Mouse (Mus musculus) embryonic facial prominence, embryonic 12.5 days (tissue): Measurements from ENCODE around the gene A630076J17Rik. TPM values are rescaled to one million over a fixed set of nuclear protein-coding genes. Genes with fewer than 3 reads are reported as not detected.
A peak's percentile ranks its signal among the peaks of the same experiment; 100 is the strongest.

Experiments used
- ATAC-seq: fragments of 200-750 bp; cut with Nextera tagmentation; 2 replicates; pipeline ENCODE4 v1.8.0; 2017; ENCODE audit not compliant: insufficient number of reproducible peaks, insufficient read depth, low FRiP score, low TSS enrichment
- H3K27ac ChIP-seq: fragments of 300-500 bp; sonication (generic); 2 replicates; pipeline ENCODE4 v1.5.1; 2016; ENCODE audit warnings: mild to moderate bottlenecking
- H3K27me3 ChIP-seq: fragments of 300-500 bp; sonication (generic); 2 replicates; pipeline ENCODE4 v1.6.1; 2016; ENCODE audit warnings: mild to moderate bottlenecking, moderate library complexity
- H3K36me3 ChIP-seq: fragments of 300-500 bp; sonication (generic); 2 replicates; pipeline ENCODE4 v1.6.1; 2016; ENCODE audit warnings: mild to moderate bottlenecking
- H3K4me1 ChIP-seq: fragments of 300-500 bp; sonication (generic); 2 replicates; pipeline ENCODE4 v1.6.1; 2016
- H3K4me2 ChIP-seq: fragments of 300-500 bp; sonication (generic); replicated peaks from 2 replicates; pipeline ENCODE4 v1.6.1; 2016; ENCODE audit warnings: mild to moderate bottlenecking, moderate library complexity
- H3K4me3 ChIP-seq: fragments of 300-500 bp; sonication (generic); 2 replicates; pipeline ENCODE4 v1.5.1; 2016; ENCODE audit warnings: mild to moderate bottlenecking
- H3K9ac ChIP-seq: fragments of 300-500 bp; sonication (generic); 2 replicates; pipeline ENCODE4 v1.6.1; 2016; ENCODE audit warnings: mild to moderate bottlenecking, moderate library complexity
- H3K9me3 ChIP-seq: fragments of 300-500 bp; sonication (generic); 2 replicates; pipeline ENCODE4 v1.6.1; 2016; ENCODE audit warnings: mild to moderate bottlenecking, moderate library complexity
- WGBS: fragments of 180-500 bp; shearing (Covaris S2); methylation state at CpG from one replicate; pipeline ENCODE4 v1.1.7; 2016; 5-methylcytosine and 5-hydroxymethylcytosine counted together
- polyA plus RNA-seq: library from polyadenylated mRNA; unstranded; fragments of >200 nt; fragmentation: Nextera tagmentation; extraction: Ambion mirVana; gene quantifications from 2 replicates; pipeline ENCODE4 v1.2.1, GENCODE M21; 2016

The A630076J17Rik gene
- polyA plus RNA-seq, 1 experiment from 2014 or later = not detected

DNA sequence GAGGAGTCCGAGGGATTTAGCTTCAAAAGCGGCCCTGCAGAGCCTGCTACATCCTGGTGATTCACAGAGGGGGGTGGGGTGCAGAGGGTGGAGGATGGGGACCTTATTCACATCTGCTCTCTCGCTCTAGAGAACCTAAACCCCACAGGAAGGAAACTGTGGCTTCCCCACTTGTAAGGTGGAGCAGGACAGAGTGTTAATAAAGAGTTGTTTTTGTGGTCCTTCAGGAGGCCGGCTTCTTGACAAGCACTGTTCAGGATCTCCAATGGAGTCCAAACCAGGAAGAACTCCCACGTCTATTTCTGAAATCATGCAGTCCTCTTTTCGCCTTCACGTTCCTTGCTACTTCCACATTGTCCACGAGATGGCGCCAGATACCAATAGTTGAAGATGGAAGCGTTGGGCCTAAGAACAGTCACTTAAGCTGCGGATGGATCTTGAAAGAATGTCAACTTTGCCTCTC, 3.0 kb downstream of the A630076J17Rik start:
- Histone ChIP-seq H3K27me3 (no peaks in the 10 kb centered on the region), H3K4me1 (peaks cover 10% of the 10 kb centered on the region; the same call in 1 of the 2 replicates), H3K4me2 (peak overlapping the region; percentile 14; the same call in 1 of the 2 replicates), H3K4me3 (no peak overlapping the region), H3K9me3 (no peaks in the 10 kb centered on the region), H3K27ac (no peak overlapping the region), H3K36me3 (no peaks in the 10 kb centered on the region), H3K9ac (no peak overlapping the region)
- no peak for ATAC-seq
- WGBS = 8% methylated on average over 11 of the region's 11 CpGs

DNA sequence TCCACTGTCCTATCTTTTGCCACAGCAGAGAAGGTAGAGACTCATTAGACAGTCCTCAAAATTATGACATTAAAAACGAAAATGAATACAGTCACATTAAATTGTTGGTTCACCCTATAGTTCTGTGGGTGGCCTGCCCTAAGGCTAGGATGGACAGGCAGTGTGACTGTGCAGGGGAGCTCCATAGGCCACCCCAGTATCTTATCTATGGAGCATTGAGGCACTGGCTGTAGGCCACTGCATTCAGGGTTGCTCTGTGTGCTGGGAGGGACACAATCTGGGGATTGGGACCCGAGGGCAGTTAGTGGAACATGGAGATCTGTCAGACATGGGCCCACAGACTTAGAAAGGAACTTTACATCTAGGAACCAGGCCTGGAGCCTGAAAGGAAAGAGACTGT, 3.5 kb downstream of the A630076J17Rik start:
- peaks cover 10% of the 10 kb centered on the region; the same call in 1 of the 2 replicates for H3K4me1 ChIP-seq
- no peak overlapping the region for H3K27ac ChIP-seq
- no peak overlapping the region for H3K4me2 ChIP-seq
- no peaks in the 10 kb centered on the region for H3K9me3 ChIP-seq
- no peak overlapping the region for H3K4me3 ChIP-seq
- ATAC-seq = no peak; the same call in 1 of the 2 replicates
- H3K27me3 ChIP-seq = no peaks in the 10 kb centered on the region
- H3K36me3 ChIP-seq = no peaks in the 10 kb centered on the region
- H3K9ac ChIP-seq = no peak overlapping the region; the same call in 1 of the 2 replicates
- WGBS = 30% methylated on average over 2 of the region's 2 CpGs

DNA sequence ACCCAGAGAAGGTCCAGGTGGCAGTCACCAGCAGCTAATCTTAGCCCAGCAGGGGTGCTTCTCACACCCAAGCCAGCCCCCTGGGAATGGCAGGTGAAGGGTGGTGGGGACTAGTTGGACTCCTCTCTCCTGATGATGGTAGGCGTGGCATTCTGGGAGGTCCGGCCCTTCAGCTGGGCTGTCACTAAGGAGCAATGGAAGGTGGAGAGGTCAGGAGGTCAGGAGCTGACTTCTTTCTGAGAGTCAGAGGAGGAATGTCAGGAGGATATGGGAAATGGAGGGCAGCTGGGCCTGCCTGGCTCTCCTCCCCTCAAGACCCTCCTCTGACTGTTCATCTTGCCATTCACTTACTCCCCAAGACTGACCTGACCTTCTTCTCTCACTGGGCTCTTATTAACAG, 7.6 kb downstream of the A630076J17Rik start:
- H3K4me2 ChIP-seq = no peak overlapping the region
- no peak overlapping the region for H3K4me3 ChIP-seq
- no peaks in the 10 kb centered on the region for H3K27me3 ChIP-seq
- H3K27ac ChIP-seq = no peak overlapping the region
- no peaks in the 10 kb centered on the region for H3K4me1 ChIP-seq
- H3K9me3 ChIP-seq = no peaks in the 10 kb centered on the region
- no peak overlapping the region for H3K9ac ChIP-seq
- H3K36me3 ChIP-seq = no peaks in the 10 kb centered on the region
- WGBS = 37% methylated on average over 2 of the region's 2 CpGs
- no peak for ATAC-seq

DNA sequence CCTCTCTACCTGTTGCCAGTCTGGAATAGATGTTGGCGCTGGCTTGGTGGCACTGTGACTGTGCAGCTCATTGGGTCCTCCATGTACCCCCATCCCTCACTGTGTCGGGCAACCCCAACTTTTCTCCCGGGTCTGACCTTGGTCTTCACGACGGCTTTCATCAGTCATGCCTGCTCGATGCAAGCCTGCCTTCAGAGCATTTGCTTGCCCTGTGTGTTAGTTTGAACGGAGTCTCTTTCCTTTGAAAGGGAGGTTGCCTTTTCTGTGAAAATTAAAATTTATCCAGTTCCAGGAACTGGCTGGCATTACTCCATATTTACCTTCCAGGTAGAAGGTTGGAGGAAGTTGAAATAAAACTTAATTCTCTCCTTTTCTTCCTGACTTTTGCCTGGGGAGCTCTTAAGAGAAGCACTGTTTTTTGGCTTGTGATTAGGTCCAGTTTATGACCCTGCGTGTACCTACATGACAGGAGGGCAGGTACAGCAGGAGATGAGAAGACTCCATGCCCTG, 8.1 kb downstream of the A630076J17Rik start:
- Histone ChIP-seq H3K4me1 (no peaks in the 10 kb centered on the region), H3K27ac (no peak overlapping the region), H3K27me3 (no peaks in the 10 kb centered on the region), H3K9ac (no peak overlapping the region), H3K4me2 (no peak overlapping the region), H3K9me3 (no peaks in the 10 kb centered on the region), H3K4me3 (no peak overlapping the region), H3K36me3 (no peaks in the 10 kb centered on the region)
- 84% methylated on average over 8 of the region's 8 CpGs for WGBS
- no peak for ATAC-seq

DNA sequence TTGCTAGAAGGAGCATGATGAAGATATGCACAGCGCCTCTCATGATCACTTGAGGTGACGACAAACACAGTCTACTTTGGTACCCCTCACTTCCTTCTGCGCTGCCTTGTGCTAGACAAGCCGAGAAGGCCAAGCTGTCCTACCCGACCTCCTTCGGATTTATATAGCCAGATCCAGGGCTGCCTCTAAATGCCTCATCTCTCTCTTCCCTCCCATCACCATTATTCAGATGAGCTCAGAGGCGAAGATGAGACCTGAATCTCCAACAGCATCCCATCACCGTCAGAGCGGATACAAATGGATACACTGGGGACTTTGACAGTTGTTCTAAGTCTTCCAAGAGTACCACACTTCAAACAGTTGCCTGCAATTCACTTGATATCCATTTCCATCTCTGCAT, 9.2 kb downstream of the A630076J17Rik start, which contains the start of gene Prok1:
Gene Prok1 (minus strand): TSS at position 101 of the 400 bp plus-strand sequence.
- ATAC-seq = no peak
- 87% methylated on average over 9 of the region's 9 CpGs for WGBS
- Histone ChIP-seq H3K9me3 (no peaks in the 10 kb centered on the region), H3K36me3 (no peaks in the 10 kb centered on the region), H3K27me3 (no peaks in the 10 kb centered on the region), H3K9ac (no peak within 1 kb of the TSS), H3K27ac (no peak within 1 kb of the TSS), H3K4me1 (no peaks in the 10 kb centered on the region), H3K4me3 (no peak within 1 kb of the TSS), H3K4me2 (no peak within 1 kb of the TSS)

DNA sequence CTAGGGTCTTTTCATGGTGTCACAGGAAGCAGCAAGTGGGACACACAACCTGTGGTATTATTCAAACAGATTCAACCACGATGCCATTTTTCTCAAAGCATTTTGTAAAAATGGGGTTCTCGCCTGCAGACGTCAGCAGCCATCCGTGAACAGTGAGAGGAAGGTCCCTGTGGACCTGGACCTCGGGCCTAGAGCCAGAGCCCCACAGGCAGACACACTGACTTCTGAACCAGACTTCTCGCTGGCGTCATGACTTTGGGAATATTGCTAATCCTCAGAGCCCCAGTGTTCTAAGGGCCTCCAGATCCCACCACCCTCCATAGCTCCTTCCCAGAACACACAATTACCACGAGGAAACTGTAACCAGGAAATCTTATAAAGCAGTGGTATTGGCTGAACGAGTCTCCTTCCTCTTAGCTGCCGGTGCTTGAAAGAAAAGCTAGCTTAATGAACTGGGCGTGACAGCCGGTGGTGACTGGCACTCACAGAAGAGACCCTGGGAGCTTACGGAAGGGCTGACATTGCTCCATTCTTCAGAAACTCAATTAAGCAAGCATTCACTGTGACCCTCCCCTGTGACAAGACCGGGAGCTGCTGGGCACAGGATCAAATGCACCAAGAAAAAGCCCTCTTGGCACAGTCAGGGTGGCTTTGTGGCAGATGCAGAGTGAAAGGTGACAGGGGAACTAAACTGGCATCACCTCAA, 11.1 kb downstream of the A630076J17Rik start:
- Histone ChIP-seq H3K4me3 (no peak overlapping the region), H3K9me3 (no peaks in the 10 kb centered on the region), H3K9ac (no peak overlapping the region), H3K27ac (no peak overlapping the region), H3K36me3 (no peaks in the 10 kb centered on the region), H3K4me2 (no peak overlapping the region), H3K4me1 (no peaks in the 10 kb centered on the region), H3K27me3 (no peaks in the 10 kb centered on the region)
- no peak for ATAC-seq
- WGBS = 46% methylated on average over 14 of the region's 14 CpGs

DNA sequence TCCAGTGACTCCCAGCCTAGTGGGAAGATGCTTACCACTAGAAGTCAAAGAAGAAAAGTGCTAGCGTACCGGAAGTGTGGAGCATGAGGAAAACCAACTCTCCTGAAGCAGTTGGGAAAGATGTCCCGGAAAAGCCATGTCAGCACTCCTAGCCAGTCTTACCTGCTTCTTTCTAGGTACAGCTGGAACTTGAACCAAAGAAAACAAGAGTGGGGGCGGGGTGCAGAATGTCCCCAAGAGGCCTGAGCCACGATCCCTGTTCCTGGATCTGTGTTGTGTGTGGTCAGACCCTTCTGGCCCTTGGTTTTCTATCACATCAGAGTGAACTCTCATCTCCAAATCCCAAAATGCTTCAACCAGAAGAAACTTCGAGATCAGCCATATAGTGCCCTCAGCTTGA, 16.5 kb downstream of the A630076J17Rik start:
- H3K9ac ChIP-seq = no peak overlapping the region
- H3K4me2 ChIP-seq = no peak overlapping the region
- H3K4me1 ChIP-seq = 0 out of 2 replicates have a peak, but pooled peaks cover 6% of the 10 kb centered on the region
- ATAC-seq = no peak
- no peaks in the 10 kb centered on the region for H3K27me3 ChIP-seq
- H3K36me3 ChIP-seq = no peaks in the 10 kb centered on the region
- H3K9me3 ChIP-seq = no peaks in the 10 kb centered on the region
- WGBS = 69% methylated on average over 6 of the region's 6 CpGs
- no peak overlapping the region for H3K4me3 ChIP-seq
- H3K27ac ChIP-seq = no peak overlapping the region

DNA sequence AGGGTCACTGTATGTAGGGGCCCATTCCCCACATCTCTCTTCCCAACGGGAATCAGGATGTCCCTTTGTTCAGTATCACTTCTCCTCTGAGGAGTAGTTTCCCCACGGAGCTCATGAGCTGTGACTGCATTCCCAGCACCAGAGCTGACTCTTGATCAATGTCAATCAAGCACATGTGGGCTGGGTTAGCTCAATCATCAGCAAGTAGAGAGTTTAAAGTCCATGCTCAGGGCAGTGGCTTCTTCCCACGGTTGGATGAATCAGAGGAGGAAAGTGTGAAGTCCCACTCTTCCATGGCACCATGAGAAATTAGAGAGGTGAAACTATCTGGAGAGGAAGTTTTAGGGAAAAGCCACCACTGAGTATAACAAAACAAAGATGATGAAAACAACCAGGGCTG, 18.6 kb downstream of the A630076J17Rik start:
- 53% methylated on average over 3 of the region's 3 CpGs for WGBS
- H3K9ac ChIP-seq = no peak overlapping the region
- no peak for ATAC-seq

DNA sequence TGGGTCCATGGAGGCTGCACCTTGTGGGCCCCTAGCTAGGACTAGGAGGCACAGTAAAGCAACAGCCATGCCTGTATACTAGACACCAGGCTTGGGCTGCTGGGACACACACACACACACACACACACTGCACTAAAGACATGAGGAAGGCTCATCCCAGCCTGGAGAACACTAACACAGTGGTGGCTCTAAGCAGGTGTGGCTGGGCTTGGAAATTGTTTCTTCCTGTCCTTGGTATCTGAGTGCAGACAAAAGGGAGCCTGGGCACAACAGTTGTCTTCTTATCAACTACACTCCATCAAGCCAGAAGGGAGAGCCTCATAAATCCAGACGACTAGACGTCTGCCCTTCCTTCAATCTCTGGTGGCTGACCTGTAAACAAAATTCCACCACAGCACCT, 19.9 kb downstream of the A630076J17Rik start:
- Histone ChIP-seq H3K4me2 (no peak overlapping the region), H3K36me3 (no peaks in the 10 kb centered on the region), H3K9me3 (no peaks in the 10 kb centered on the region), H3K4me1 (0 out of 2 replicates have a peak, but pooled peaks cover 6% of the 10 kb centered on the region), H3K9ac (no peak overlapping the region), H3K27ac (no peak overlapping the region), H3K4me3 (no peak overlapping the region), H3K27me3 (0 out of 2 replicates have a peak, but pooled peaks cover 5% of the 10 kb centered on the region)
- WGBS = 64% methylated on average over 2 of the region's 2 CpGs
- no peak for ATAC-seq

More for the DNA sequence above, 18.6 kb downstream of the A630076J17Rik start:
- Histone ChIP-seq H3K36me3 (no peaks in the 10 kb centered on the region), H3K9me3 (no peaks in the 10 kb centered on the region), H3K4me2 (no peak overlapping the region), H3K27me3 (0 out of 2 replicates have a peak, but pooled peaks cover 5% of the 10 kb centered on the region), H3K27ac (no peak overlapping the region), H3K4me3 (no peak overlapping the region), H3K4me1 (0 out of 2 replicates have a peak, but pooled peaks cover 6% of the 10 kb centered on the region)

DNA sequence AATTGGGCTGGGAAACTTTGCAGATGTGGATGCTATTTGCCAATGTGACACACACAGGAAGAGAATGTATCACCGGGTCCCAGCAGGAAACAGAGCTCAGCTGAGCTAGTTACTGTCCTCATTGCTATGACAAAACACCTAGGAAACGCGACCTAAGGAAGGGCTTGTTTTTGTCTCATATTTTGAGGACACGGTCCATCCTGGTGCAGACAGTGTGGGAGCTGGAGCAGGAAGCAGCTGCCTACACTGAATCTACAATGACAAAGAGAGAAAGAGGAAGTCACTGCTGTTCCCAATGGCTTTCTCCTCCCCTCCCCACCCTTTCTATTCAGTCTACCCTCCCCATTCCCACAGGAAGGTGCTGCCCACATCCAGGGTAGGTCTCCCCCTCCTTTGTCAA, 21.6 kb downstream of the A630076J17Rik start:
- Histone ChIP-seq H3K9me3 (no peaks in the 10 kb centered on the region), H3K9ac (no peak overlapping the region), H3K27ac (no peak overlapping the region), H3K27me3 (0 out of 2 replicates have a peak, but pooled peaks cover 5% of the 10 kb centered on the region), H3K4me3 (no peak overlapping the region), H3K4me2 (no peak overlapping the region), H3K4me1 (0 out of 2 replicates have a peak, but pooled peaks cover 6% of the 10 kb centered on the region), H3K36me3 (no peaks in the 10 kb centered on the region)
- WGBS = 65% methylated on average over 4 of the region's 4 CpGs
- no peak for ATAC-seq

DNA sequence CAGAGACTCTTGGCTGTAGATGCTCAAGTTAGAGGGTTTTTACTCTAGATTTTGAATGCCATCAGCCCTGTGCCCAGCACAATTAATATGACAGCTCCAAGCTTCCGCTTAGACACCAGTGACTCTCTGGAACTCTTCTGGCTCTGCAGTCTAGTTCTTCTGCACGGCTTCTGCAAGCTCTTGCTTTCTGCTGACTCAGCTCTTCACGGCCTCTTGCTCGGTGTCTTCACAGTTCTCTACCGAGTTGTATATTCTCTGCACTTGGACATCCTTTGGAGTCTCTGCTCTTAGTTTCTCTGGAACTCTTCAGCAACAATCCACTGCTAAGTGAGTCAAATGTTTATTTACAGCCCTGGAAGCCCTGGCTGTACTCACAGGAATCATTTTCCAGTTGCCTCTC, 23.5 kb downstream of the A630076J17Rik start:
- H3K4me1 ChIP-seq = 0 out of 2 replicates have a peak, but pooled peaks cover 6% of the 10 kb centered on the region
- H3K9me3 ChIP-seq = no peaks in the 10 kb centered on the region
- H3K27ac ChIP-seq = no peak overlapping the region
- no peak overlapping the region for H3K4me2 ChIP-seq
- no peaks in the 10 kb centered on the region for H3K36me3 ChIP-seq
- WGBS = 84% methylated on average over 5 of the region's 5 CpGs
- no peak overlapping the region for H3K4me3 ChIP-seq
- no peak overlapping the region for H3K9ac ChIP-seq
- no peak for ATAC-seq
- H3K27me3 ChIP-seq = 0 out of 2 replicates have a peak, but pooled peaks cover 5% of the 10 kb centered on the region

DNA sequence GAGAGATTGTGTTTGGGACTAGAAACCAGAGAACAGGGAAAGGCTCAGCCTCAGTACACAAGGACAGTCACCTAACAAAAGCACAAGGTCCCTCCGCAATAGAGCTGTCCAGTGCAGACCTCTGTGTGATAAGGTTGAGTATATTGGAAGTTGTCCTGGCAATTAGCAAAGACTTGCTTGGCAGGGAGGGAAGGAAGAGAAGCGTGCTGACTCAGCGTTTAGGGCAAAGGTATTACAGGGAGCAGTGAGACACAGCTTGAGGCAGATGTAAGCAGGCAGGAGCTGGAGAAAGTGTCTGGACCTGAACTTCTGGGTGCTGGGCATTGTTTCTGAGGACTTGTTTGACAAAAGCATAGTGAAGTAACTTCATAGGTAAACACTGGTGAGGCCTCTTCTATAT, 25.6 kb downstream of the A630076J17Rik start:
- no peak for ATAC-seq
- Histone ChIP-seq H3K36me3 (no peaks in the 10 kb centered on the region), H3K9ac (no peak overlapping the region), H3K4me3 (no peak overlapping the region), H3K4me2 (no peak overlapping the region), H3K9me3 (no peaks in the 10 kb centered on the region), H3K4me1 (peaks cover 5% of the 10 kb centered on the region), H3K27ac (no peak overlapping the region), H3K27me3 (0 out of 2 replicates have a peak, but pooled peaks cover 5% of the 10 kb centered on the region)
- 87% methylated on average over 3 of the region's 3 CpGs for WGBS
